Mouse (Mus musculus): ENCODE data around the gene Rps17. TPM values are rescaled to one million over a fixed set of nuclear protein-coding genes. Genes with fewer than 3 reads are reported as not detected.

Gene Rps17
- total RNA-seq, 2 experiments from 2014 or later: 694 to 707 TPM

DNA sequence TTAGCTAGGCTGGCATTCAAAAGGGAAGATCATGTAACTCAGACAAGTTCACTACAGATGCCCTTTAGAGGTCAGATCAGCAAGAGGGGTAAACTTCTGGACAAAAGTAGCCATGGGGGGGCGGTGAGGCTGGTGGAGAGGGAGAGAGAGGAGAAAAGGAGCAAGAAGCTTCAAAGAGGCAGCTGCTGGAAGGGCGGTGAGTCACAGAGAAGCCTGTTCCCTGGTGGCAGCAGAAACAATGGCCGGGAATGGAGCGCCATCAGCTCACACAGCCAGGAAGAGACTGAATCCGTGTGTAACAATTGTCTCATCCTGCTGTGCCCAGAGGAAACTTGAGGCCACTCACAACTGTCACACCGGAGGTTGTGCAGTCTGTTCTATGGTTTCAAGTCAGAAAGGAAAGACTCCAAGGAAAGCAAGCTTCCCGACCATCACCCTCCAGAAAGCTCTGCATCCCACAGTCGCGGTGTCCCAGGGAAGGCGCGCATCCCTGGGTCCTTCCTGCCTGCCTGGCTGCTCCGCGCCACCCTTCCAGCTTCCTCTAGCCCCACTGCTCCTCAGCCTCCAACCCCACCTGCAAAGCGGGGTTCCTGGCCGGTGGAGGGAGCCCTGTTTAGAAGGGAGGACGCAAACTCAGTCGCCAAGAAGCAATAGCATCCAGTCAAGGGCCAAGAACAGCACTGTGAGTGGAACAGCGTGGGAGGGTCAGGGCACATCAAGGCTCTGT, 9.2 kb downstream of the Rps17 start:
- no peak for DNase-seq

GRCm38 (mm10) chr7:81331851-81332250, 13.2 kb downstream of the Rps17 start:
- DNase-seq: no peak

- DNase-seq: no peak
These were observed 14.3 kb downstream of the Rps17 start for GRCm38 (mm10) chr7:81330767-81331166.

DNA sequence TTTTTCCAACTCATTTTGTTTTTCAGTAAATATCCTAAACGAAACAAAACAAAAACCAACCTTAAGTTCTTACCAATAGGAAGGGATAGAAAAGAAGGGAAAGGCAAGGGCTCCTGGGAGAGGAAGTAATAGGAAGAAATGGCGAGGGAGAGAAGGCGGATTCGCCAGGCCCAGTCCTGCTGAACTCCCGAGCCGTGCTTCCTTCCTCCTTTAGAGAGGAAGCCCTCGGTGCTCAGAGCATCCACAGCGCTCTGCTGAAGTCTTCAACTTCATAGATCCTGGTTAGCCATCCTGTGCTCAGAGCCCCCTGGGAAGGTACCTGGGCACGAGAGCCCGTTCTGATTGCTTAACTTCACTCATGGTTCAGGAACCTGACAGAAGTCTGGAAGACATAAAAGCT, 17.4 kb downstream of the Rps17 start:
- DNase-seq: no peak

- DNase-seq: no peak
These were observed 18.2 kb downstream of the Rps17 start for GRCm38 (mm10) chr7:81326859-81327258.

GRCm38 (mm10) chr7:81326043-81326442, 19.0 kb downstream of the Rps17 start:
- no peak for DNase-seq

- DNase-seq: no peak
These were observed 23.3 kb downstream of the Rps17 start for GRCm38 (mm10) chr7:81321776-81322175.

- no peak for DNase-seq
These were observed 25.3 kb downstream of the Rps17 start for GRCm38 (mm10) chr7:81319749-81320148.

DNA sequence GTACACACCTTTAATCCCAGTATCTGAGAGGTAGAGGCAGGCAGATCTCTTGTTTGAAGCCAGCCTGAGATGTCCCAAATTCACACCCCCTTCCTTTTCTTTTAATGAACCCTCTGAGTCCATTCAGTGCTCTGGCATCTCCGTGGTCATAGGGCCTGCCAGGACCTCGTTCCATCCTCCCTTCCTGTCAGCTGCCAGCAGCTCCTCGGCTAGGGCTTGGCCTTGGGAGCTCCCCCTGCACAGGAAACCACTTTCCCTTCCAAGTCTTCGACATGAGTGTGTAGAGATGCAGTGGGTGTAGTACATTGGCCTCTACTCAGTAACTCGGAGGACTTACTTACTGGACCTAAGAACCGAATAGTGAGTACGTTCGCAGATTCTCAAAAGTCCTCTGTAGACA, 29.5 kb downstream of the Rps17 start:
- no peak for DNase-seq

- DNase-seq: no peak
These were observed 33.5 kb downstream of the Rps17 start for GRCm38 (mm10) chr7:81311581-81311980.

DNA sequence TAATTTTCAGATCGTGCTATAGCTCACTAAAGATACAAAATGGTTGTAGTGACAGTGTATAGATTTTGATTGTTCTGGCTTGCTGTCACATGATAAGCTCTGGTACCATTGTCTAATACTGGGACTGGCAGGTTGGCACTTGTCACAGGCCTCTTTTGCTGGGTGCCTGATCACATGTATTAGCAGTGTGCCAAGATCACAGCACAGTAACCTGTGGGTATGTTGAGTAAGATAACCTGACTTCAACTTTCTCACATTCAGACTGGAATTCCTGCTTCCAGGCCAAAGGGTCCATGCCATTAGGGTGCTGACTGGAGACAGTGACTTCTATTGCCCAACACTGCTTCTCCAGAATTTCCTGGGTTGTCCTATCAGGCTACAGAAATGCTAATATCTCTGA, 33.9 kb downstream of the Rps17 start:
- DNase-seq: no peak

GRCm38 (mm10) chr7:81309247-81309646, 35.8 kb downstream of the Rps17 start:
- DNase-seq: no peak

DNA sequence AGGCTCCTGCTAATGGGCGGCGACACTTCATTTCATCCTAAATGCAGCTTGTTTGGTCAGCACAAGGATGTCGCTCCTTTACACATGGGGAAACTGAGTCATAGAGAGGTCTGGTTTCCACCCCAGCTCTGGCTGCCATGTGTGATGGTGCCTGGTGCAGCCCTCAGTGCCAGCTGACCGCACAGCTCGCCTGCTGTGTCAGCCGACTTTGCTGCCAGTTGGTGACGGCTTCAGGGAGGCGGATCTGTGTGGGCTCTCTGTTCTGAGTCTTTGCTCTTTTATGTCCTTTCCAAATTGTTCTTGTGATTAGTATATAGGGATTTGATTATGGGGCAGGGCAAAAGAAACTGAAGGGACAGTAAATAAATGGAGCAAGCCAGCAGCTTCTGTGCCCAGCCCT, 37.3 kb downstream of the Rps17 start:
- DNase-seq: no peak

DNA sequence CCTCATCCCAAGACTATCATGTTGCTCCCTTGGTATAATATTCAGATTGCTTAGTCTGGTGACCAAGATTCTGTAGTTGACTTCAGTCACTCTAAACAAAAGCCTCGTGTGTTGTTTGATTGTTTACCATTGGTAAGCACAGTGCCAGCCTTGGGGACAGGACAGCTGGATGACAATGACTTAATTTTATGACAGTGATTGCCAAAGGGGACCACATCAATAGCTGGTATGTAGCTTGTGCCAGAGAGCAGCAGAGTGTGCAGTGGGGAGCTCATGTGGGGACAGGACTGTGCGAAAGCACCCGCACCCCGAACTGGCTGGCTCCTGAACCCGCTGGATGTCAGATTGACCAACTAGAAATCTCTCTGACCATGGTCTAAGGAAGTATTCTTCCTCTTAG, 40.4 kb downstream of the Rps17 start:
- no peak for DNase-seq

GRCm38 (mm10) chr7:81304100-81304499, 41.0 kb downstream of the Rps17 start:
- no peak for DNase-seq

GRCm38 (mm10) chr7:81303682-81304081, 41.4 kb downstream of the Rps17 start:
- DNase-seq: no peak

GRCm38 (mm10) chr7:81301323-81301722, 43.7 kb downstream of the Rps17 start:
- DNase-seq: no peak

- DNase-seq: no peak
These were observed 46.8 kb downstream of the Rps17 start for GRCm38 (mm10) chr7:81298206-81298605.

DNA sequence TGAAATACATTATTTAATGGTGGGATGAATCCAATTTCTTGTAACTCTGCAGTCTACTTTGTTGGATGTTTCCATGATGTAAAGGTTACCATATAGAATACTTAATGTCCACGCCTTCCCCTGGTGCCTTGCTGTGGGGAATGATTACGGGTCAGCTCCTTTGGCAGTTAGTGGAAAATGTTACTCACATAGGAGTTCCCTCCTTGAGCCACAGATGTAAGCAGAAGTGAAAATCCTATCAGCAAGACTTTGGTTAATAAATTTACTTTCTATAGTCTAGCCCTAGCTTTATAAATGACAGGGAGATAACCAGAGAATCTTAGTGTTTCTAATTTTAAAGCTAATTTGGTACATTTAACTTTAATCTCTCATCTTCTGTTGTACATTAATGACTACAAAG, 49.9 kb downstream of the Rps17 start:
- no peak for DNase-seq

Other genes starting within 250 kb of the Rps17 start
- gene Slc28a1, start 230.5 kb downstream of the Rps17 start, total RNA-seq (2021): under 1 TPM; 0.19 to 0.20 TPM
- gene Pde8a, start 131.7 kb downstream of the Rps17 start, total RNA-seq (2021): 1 to 10 TPM; 5.2 to 8.3 TPM
- gene Cpeb1, start 110.2 kb upstream of the Rps17 start, total RNA-seq (2021): 10 to 100 TPM; 14.4 to 17.2 TPM
- under 1 TPM; 0.38 to 0.51 TPM for gene Ap3b2, start 148.7 kb upstream of the Rps17 start, total RNA-seq (2021)
- gene BC048679, start 153.0 kb upstream of the Rps17 start, total RNA-seq (2021): 1 to 10 TPM in 1 of 2 experiments, under 1 TPM in 1; 0.46 to 1.1 TPM
- gene Fsd2, start 221.7 kb upstream of the Rps17 start, total RNA-seq (2021): 100 to 1,000 TPM; 240 to 314 TPM
- gene Whamm, start 226.0 kb upstream of the Rps17 start, total RNA-seq (2021): 1 to 10 TPM; 5.8 to 6.5 TPM

Measured in gastrocnemius, postnatal 25 days (tissue).